Mouse (Mus musculus) monocyte, adult 2 months (primary cell): Measurements from ENCODE around the gene Snrnp25.

Experiments used
- DNase-seq, 2 experiments: peaks; one replicate each; pipeline ENCODE4 v3.0.0; 2022; ENCODE audit warnings: low spot score in 2 of 2, low read depth in 1 of 2

The Snrnp25 gene

DNA sequence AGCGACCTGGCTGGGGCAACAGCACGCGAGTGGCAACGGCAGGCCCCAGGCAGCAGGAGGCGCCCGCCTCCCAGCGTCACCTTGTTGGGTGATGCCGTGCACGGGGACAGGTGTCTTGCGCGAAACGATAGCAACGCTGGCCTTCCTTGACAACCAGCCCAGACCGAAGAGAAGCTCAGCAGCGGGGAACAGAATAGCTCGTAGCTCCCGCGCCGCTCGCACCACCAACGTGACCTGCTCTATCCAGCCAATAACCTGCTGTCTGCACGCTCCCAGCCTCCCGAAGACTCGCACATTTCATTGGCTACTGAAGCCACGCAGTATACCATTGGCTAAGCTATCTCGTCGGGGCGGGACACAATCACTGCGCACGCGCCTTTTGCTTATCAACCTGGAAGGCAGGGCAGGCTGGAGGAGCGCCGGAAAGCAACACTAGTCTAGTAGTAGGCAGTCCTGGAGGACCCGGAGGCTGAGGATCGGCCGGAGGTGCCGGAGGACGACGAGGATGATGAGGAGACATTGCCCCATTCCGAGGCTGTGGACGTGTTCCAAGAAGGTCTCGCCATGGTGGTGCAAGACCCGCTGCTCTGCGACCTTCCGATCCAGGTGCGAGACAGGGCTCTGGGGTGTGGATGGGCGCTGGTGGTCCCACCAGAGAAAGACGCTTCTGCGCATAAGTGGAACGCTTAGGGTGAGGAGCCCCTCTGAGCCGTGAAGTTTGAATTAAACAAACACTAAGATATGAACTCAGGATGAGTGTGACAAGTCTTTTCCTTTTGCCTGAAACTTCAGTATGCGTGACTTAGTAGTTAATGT lies at the start of gene Snrnp25:
Gene Snrnp25, plus strand, starts transcription at position 358 of the 816 bp plus-strand sequence.
- DNase-seq: peak; percentile 87 to 88

DNA sequence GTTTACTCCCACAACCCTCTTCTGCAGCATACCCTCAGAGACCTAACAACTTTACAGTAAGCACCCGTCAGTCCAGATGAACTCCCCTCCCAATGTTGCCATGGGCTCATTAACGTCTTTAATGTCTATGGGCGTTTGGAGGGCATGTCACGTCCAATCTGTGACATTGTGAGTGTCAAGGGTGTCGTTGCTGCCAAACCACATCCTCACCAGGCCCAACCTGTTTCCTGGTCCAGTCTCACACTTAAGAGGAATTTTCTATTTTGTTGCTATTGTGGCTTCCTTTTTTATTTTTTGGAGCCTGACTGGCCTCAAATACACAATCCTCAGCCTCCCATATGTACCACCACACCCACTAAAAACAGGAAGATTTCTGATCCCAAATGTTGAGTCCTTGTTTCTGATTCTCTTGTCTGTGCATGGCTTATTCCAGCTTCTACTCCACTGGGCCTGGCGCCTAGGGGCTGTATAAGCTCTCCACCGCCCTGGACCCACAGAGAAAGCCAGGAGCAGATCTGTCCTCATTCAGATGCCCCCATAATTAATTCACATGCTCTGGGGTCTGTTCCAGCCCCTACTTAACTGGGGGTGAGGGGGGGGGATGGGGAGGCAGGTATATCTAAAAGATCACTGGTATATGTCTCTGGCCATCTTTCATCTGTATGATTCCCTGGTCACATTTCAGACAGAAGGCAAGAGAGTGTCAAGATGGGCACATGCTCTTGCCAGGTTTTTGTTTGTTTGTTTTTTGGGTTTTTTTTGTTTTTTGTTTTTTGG lies 48.2 kb upstream of the Snrnp25 start:
- DNase-seq: no peak

DNA sequence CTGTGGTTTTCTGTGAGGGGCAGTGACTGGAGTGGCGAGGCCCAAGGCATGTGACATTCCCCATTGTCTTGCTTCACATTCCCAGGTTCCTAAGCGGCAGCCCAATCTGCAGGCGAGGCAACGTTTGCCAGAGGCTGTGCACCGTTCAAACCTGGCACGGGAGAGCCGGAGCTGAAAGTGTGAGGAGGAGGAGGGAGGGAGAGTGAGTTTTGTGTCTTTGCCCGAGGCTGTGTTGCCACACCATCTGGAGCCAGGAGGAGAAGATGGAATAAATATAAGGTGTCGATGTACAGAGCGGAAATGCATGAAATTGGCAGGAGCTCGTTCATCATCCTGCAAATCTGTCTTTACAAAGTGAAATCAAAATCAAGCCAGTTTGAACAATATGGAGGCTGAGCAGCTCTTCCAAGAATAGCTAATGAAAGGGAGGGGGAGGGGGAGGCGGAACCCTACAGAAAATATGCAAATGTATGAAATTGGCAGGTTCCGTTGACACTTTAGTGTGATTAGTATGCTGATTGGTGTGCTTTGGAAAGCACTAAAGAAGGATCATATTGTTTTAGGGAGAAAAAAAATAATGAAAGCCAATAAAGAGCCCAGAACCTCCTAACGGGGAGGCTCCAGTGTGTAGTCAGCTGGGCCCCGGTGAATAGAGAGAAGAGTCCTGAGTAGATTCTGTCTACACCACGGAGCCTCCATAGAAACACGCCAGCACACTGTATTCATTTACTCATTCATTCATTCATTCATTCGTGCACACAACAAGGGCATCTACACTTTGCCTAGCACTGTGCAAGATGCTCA lies 47.2 kb upstream of the Snrnp25 start:
- DNase-seq: no peak

DNA sequence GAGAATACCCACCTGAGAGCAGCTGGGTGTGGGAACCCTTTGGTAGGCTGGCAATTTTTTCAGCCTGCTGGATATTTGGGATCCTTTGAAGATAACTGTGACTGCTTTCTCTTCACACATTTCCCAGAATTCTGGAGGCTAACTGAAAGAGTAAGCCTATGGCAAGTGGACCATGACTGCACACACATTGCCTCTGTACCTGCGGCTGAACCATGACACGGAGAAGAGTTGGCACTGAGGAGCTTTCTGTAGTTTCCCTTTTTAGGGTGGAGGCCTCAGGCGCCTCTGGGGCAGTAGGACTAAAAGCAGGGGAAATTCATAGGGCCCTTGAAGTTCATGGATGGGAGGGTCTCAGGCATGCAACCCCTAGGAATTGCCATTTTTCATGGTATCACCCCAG lies 46.0 kb upstream of the Snrnp25 start:
- DNase-seq: no peak

DNA sequence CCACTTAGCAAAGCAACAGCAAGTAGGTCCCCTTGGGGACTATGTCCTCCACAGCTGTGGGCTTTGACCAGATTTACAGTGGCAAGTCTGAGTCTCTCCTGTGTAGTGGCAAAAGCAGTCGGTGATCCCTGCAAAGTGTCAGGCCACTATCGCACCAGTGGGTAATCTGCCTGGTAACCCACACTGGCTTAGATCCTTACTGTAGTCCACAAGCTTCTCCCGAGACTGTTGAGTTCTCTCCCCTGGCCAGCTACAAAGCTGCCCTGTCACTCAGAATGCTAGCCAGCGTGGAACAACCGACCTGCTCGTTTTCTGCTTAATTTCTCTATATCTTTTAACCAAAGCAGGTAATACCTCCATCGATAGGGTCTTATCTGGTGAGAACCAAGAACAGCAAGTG lies 44.9 kb upstream of the Snrnp25 start:
- no peak for DNase-seq

DNA sequence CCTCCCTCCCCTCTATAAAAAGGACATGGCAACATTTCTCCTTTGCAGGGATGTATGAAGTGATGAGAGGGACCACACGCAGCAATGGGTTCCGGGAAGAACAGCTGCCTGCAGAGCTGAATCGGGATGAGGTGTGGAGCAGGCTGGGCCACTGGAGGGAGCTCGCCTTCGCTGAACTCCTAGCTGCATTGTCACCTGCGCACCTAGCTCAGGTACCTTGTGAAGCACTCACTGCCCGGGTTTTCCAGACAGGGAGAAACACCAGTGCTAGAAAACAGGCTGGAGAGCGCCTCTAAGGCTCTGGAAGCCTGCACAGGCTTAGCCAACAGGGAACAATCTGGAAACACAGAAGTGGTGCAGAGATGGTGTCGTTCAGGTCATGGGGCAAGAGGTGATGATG lies 43.7 kb upstream of the Snrnp25 start:
- no peak for DNase-seq

DNA sequence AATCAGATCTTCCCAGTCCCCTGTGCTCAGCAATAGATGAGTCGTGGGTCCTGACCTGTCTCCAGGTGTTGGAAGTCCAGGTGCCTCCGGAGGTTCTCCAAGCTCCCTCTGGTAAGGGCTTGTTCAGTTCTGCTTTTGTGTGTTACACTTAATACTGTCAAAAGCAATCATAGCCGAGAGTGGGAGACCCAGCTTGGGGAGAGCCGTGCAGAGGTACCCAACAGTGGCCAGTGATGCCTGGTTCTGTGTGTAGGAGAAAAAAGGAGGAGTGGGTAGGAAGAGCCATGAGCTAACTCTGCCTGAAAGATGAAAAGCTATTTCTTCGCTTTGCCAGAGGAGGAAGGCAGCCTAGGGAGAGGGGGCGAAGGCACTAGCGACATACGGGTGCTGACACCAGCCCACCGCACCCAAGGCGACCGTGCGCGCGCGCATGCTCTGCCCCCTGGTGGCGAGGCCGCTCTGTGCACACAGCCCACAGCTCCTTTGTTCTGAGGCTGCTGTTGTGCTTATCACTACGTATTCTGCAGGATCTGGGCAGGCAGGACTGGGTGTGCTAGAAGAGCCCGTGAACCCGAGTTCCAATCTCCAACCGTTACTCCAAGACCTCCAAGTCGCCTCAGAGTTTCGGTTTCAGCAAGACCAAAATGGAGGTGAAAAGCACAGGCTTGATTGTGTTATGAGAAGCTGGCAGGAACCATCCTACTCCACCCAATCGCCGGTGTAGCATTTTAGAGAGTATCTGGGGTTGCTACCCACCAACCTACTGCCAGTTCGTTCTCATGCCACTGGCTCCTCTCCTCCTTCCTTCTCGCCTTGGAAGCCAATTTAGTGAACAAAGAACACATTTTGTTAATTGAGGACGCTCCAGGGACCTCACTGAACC lies 43.1 kb upstream of the Snrnp25 start:
- DNase-seq: peak in 1 of 2 experiments; percentile 21

DNA sequence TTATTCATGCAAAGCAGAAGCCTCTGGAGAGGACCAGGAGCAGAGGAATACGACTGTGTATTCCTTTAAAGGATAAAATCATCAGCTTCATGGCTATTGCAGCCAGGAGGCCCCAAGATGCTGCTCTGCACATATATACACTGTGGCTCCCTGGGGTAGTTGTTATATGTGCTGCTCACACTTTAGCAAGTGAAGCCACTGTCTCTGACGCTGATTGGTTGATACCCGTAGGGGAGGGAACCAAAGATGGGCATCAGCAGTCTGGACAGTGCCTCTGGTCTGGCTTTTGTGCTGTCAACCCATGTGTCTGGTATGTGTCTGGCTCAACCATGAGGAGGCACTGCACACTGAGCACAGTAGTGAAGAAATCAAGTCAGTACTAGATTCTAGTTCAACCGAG lies 38.5 kb upstream of the Snrnp25 start:
- no peak for DNase-seq

DNA sequence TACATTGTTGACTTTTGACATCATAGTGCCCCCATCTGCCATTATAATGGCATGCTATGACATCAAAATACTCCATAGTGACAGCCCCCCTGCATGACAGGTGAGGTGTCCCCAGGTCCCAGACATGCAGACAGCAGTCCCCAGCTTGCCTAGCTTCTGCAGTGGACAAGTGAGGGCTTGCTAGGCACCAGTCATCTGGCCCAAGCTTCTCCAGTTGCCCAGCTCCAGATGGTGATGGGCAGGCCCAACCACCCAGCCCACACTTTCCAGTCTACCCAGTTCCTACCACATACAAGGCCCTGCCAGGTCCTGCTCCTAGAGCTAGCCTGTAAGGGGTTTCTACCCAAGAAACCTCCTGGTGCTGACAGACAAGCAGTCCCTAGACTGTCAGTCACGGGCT lies 26.7 kb upstream of the Snrnp25 start:
- DNase-seq: no peak

DNA sequence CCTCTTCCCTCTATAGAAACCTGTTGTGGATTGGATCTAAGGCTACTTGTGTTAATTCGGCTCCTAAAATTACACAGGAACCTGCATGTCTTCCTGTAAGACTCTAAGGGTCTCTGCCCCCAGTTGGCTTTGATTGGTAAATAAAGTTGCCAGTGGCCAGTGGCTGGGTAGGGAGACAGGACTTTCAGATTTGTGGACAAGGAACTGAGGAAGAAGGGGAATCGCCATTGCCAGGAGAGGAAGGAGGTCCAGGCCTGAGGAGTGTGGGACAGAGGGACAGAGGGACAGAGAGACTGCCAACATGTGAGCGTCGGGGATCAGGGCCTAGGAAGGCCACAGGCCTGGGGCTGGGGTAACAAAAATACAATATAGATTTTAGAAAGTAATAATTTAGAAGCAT lies 24.0 kb upstream of the Snrnp25 start:
- DNase-seq: no peak

DNA sequence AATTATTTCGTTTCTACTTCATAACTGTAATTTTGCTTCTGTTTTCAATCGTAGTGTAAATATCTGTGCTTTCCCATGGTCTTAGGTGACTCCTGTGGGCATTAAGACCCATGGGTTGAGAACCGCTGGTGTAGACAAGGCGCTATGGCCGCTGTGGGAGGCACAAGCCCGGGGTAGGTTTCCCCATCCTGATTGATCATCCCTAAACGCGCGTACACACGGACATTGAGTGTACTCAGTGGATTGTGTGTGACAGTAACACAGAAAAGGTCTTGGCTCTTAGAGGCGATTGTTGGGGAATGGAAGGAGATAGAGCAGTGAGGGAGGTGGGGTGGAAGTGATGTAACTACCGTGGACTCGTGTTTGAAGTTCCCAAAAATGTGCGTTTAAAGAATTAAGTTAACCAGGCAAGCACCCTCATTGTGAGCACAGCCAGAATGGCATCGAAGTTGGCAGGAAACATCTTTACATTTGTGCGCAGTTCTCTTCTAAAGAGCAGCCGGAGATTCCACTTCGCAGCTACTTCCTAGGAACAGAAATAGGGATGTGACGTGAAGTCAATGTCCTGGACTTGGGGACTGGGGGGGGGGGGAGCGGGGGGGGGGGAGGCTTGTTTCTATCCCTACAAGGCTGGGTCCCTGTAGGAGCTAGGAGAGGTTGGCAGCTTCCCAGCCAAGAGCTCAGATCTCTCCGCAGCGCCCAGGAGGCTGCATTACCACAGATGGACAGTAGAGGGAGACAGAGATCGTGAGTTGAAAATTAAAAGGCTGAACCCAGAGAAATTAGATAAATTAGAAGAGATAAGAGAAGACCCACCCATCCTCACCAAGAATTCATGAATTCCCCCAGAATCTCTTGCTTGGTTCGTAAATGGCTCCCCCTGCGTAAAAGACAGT lies 23.0 kb upstream of the Snrnp25 start:
- peak; percentile 14 to 34 for DNase-seq

DNA sequence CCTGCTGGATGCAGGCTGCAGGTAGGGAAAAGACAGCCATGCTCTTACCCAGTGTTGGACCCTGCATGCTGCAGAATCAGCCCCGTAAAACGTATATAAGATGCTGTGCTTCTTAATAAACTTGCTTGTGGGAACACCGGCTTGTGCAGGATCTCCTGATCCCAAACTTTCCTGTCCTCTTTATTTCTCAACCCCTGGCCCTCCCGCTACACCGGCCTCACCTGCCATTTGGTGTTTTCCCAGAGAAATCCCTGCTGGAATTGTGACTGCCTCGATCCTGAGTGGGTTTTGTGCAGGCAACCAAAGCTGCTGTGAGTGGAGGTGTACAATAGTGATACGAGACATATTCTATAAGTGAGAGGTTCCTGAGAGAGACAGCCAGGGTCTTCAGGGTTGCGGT lies 20.7 kb upstream of the Snrnp25 start:
- DNase-seq: no peak

DNA sequence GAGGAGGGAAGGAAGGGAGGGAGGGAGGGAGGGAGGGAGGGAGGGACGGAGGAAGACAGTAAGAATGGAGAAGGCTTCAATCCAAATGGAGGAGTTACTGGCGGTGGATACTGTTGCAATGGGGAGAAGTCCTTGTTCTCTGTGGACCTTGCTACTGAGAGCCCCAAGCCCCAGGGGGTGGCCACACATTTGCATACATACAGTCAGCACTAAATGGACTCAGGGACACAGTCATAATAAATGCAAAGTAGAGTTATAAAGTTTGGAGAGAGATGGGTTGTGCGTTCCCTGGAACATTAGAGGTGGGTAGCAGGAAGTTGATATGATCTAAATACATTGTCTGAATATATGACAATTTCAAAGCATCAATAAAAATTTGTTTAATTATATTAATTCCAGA lies 19.2 kb upstream of the Snrnp25 start:
- no peak for DNase-seq

DNA sequence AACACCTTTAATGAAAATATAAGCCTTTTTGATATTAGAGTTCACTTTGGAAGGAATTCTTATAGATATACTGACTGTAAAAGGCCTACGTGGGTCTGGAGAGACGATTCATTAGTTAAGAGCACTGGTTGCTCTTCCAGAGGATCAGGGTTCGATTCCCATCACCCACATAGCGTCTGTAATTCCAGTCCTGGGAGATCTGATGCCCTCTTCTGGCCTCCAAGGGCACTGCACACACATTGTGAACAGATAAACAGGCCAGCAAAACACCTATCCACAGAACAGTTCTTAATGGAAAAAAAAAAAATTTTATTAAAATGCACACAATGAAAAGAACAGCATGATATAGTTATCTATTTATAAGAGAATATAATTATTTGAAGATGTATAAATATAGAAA lies 18.0 kb upstream of the Snrnp25 start:
- no peak for DNase-seq

DNA sequence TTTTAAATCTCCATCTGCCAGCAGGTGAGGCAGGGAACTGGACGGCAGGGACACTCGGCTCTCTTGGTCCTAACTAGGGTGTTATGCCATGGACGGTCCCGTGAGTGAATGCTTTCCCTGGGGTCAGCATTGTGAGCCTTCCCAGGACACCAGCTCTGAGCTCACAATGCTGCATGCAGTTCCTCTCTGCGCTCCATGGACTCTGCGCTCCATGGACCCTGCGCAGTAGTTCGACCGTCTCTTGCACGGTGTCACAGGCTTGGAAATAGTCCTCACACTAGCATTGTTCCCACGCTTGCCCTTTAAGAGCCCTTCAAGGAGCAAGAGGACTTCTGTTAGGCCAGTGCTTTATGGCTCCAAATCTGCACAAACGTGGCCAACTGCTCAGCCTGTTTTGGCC lies 16.3 kb upstream of the Snrnp25 start:
- DNase-seq: no peak

DNA sequence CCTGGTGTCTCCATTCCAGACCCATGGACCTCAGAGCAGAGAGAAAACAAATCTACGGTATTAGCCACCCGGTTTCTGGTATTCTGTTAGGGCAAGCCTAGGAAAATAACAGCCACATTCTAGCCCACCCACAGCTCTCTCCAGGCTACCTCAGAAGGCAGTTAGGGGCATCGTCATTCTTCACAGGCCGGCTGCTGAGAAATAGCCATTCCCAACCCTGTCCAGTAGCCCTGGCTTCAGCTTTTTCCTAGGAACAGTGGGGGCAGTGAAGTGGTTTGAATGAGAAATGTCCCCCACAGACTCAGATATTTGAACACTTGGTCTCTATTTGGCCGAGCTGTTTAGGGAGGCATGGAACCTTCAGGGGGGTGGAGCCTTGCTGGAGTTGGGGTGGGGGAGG lies 15.8 kb upstream of the Snrnp25 start:
- no peak for DNase-seq

DNA sequence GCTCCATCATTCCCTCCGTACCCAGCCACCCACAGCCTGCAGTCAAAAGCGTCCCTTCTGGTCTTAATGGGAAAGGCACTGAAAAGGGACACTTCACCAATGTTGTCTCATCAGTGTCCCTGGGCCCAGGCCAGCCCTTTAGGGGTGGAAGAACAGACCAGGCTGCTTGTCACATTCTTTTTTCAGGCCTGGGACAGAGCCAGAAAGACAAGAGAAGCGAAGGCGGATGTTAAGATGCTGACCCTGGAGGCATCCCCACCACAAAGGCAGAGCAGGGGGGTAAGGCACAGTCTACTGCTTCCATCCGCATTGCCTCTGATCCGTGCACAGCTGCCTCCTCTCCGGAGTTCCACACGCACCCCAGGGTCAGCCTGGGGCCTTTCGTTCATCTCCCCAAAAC lies 15.1 kb upstream of the Snrnp25 start:
- DNase-seq: no peak

DNA sequence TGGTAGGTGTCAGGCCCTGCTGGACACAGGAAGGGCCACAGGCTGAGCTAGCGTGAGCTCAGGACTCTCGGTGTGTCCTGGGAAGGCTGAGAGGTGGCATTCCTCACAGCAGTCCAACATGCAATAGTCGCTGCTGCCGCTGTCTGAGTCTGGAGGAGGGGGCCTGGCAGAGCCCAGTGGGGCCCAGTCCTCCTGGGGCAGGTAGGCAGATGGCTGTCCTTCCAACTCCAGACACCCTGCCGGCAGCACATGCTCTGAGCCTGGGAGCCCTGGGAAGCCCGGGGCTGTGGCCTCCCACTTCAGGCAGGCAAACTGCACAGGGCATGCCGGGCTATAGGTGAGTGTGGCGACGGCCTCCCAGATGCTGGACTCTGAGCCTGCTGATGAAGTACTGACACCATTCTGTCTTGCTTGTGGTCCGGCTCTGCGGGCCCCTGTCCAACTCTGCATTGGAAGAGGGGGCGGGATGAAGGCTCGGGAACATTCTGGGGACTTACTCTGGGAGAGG lies 14.6 kb upstream of the Snrnp25 start:
- no peak for DNase-seq

DNA sequence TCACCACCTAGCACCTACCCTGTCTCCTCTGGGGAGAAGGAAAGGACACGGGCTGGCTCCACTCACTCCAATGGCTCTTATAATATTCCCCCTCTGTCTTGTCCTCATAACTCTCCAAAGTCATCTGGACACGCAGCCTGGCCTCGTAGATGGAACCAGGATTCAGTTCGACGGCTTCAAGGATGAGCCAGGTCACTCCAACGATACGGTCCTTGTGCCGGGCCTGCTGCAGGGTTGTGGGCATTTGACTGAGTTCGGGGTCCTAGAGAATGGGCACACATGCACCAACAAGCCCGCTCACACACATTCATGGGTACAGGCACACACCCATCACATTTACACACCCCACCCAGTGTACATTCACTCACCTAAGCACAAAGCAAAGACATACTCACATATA lies 12.1 kb upstream of the Snrnp25 start:
- DNase-seq: no peak

DNA sequence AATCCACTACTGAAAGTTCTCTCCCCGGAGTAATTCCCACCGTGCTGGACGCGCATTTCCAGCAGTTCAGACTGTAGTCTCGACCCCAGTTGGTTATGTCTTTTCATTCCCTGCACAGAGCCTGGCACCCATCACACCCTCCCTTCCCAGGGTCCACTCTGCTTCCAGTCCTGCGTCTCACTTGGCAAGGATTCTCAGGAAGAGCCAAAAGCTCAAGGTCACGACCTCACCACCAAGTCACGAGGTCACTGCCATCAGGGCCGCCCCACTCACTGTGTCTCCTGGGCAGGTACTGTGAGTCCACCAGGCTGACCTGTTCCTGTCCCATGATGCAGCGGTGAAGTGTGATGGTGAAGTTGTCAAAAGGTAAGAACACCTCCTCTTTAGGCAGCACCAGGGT lies 11.1 kb upstream of the Snrnp25 start:
- DNase-seq: no peak
